Mouse (Mus musculus) thymus, adult 2 months (tissue): ENCODE measurements around the gene Pigz.

Source experiments
- CTCF ChIP-seq: fragments of 200-500 bp; IDR thresholded peaks from 2 replicates; pipeline ENCODE4 v1.5.1; 2012; ENCODE audit warnings: mild to moderate bottlenecking, control low read depth, low read length, moderate library complexity, borderline replicate concordance; ENCODE audit not compliant: control insufficient read depth, poor library complexity, insufficient read depth; ENCODE audit errors: extremely low read depth
- POLR2A ChIP-seq: fragments of 200-500 bp; IDR thresholded peaks from 2 replicates; pipeline ENCODE4 v1.6.1; 2012; ENCODE audit warnings: mild to moderate bottlenecking, low read length, control low read depth, moderate library complexity; ENCODE audit not compliant: control insufficient read depth, poor library complexity, insufficient read depth; ENCODE audit errors: extremely low read depth

- TF ChIP-seq CTCF (no peak), POLR2A (no peak)
Observed at GRCm38 (mm10) chr16:31933751-31934549, at the start of gene Pigz.
